Mouse (Mus musculus) limb, embryonic 14.5 days (tissue): ENCODE measurements around the gene Gm49380. TPM values are rescaled to one million over a fixed set of nuclear protein-coding genes. Genes with fewer than 3 reads are reported as not detected.

Experiments used
- ATAC-seq: fragments of 200-750 bp; cut with Nextera tagmentation; 2 replicates; pipeline ENCODE4 v1.8.0; 2017; ENCODE audit warnings: low read depth, moderate number of reproducible peaks, moderate TSS enrichment; ENCODE audit not compliant: low FRiP score
- DNase-seq: peaks from one replicate; pipeline ENCODE4 v3.0.0-alpha.2; 2015; ENCODE audit warnings: low spot score
- H3K27ac ChIP-seq: fragments of 300-500 bp; sonication (generic); replicated peaks from 2 replicates; pipeline ENCODE4 v1.5.1; 2014; ENCODE audit warnings: low read depth, mild to moderate bottlenecking, low read length, moderate library complexity, mixed read lengths
- H3K27me3 ChIP-seq: fragments of 300-500 bp; sonication (generic); 2 replicates; pipeline ENCODE4 v1.6.1; 2014; ENCODE audit warnings: low read length, mixed read lengths; ENCODE audit not compliant: control insufficient read depth, insufficient read depth
- H3K36me3 ChIP-seq: fragments of 300-500 bp; sonication (generic); 2 replicates; pipeline ENCODE4 v1.6.1; 2014; ENCODE audit warnings: mild to moderate bottlenecking, low read length, moderate library complexity, mixed read lengths; ENCODE audit not compliant: control insufficient read depth, insufficient read depth
- H3K4me1 ChIP-seq: fragments of 300-500 bp; sonication (generic); 2 replicates; pipeline ENCODE4 v1.6.1; 2014; ENCODE audit warnings: antibody characterized with exemption, low read length, mixed read lengths; ENCODE audit not compliant: control insufficient read depth, insufficient read depth
- H3K4me2 ChIP-seq: fragments of 300-500 bp; sonication (generic); replicated peaks from 2 replicates; pipeline ENCODE4 v1.6.1; 2014; ENCODE audit warnings: low read depth, mild to moderate bottlenecking, low read length, moderate library complexity; ENCODE audit not compliant: severe bottlenecking
- H3K4me3 ChIP-seq: fragments of 300-500 bp; sonication (generic); replicated peaks from 2 replicates; pipeline ENCODE4 v1.5.1; 2014; ENCODE audit warnings: low read length
- H3K9ac ChIP-seq: fragments of 300-500 bp; sonication (generic); 2 replicates; pipeline ENCODE4 v1.6.1; 2014; ENCODE audit warnings: mild to moderate bottlenecking, low read depth, low read length, moderate library complexity; ENCODE audit not compliant: severe bottlenecking
- H3K9me3 ChIP-seq: fragments of 300-500 bp; sonication (generic); 2 replicates; pipeline ENCODE4 v1.6.1; 2016; ENCODE audit warnings: low read length; ENCODE audit not compliant: control insufficient read depth
- POLR2A ChIP-seq: fragments of 200-500 bp; IDR thresholded peaks from 2 replicates; pipeline ENCODE4 v1.8.0; 2012; ENCODE audit warnings: inconsistent platforms, mild to moderate bottlenecking, moderate library complexity, borderline replicate concordance; ENCODE audit not compliant: insufficient read depth, insufficient read length; ENCODE audit errors: extremely low read depth
- WGBS: fragments of 180-500 bp; shearing (Covaris S2); extraction: QIAGEN DNeasy Blood & Tissue Kit; methylation state at CpG from one replicate; pipeline ENCODE4 v1.1.7; 2014; 5-methylcytosine and 5-hydroxymethylcytosine counted together
- polyA plus RNA-seq, 2 experiments: library from polyadenylated mRNA; depleted of rRNA in 1 of 2; stranded (reverse) in 1 of 2; unstranded in 1 of 2; fragments of >200 nt; fragmentation: Nextera tagmentation in 1 of 2; extraction: Ambion mirVana in 1 of 2; gene quantifications; 2 replicates each; pipeline versions ENCODE4 v1.2.1 to v1.2.3; 2012 to 2014

The Gm49380 gene
- polyA plus RNA-seq (2012; rRNA removed) (0.41 and 0.49 TPM in 2 replicates), polyA plus RNA-seq (2014; fragmentation: Nextera tagmentation; extraction: Ambion mirVana) (0.23 and 0.65 TPM in 2 replicates)

DNA sequence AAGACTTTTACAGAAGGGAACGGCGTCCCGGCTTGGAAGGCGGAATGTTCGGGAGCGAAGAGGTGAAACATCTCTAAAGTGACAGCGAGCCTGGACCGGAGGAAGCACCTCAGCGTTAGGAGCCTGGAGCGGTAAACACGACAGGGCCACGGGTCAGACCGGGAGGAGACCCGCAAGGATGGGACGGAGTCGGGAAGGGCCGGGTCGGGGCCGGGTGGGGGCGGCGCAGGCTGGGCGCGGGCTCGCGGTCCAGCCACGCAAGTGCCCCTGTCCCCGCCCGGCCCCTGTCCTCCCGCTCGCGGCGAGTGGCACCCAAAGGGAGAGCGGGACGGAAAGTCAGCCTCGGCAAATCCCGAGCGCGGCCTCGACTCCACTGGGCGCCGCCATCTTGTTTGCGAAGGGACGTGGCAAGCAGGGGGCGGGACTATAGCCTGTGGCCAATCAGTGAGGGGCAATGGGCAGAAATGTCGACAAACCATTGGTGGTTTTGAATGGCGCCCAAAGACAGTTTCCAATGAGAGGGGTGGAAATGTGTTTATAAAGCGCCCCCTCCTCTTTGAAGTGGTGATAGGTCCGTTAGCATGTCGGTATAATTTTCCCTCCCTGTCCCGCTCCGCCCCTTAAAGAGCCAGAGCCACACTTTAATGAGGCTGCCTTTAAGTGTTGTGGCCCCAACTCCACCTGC, at the start of gene Gm49380, which contains the start of gene Rnf26:
Gene Gm49380, minus strand, starts transcription at position 396 of the 685 bp plus-strand sequence.
Gene Rnf26, minus strand, starts transcription at position 413 of the 685 bp plus-strand sequence.
- H3K4me1 ChIP-seq: peaks cover 22% of the 10 kb centered on the region
- DNase-seq: peak; percentile 100
- H3K4me3 ChIP-seq: peak within 1 kb of the TSS; percentile 69
- peak within 1 kb of the TSS; percentile 47 for H3K4me2 ChIP-seq
- under 1% methylated on average over 28 of the region's 51 CpGs for WGBS
- H3K9me3 ChIP-seq: no peaks in the 10 kb centered on the region
- TF ChIP-seq POLR2A: no peak
- peak within 1 kb of the TSS; percentile 87 for H3K9ac ChIP-seq
- peak; percentile 97 for ATAC-seq
- peak within 1 kb of the TSS; percentile 63; the same call in 1 of the 2 replicates for H3K27ac ChIP-seq
- no peaks in the 10 kb centered on the region for H3K27me3 ChIP-seq
- peaks cover 14% of the 10 kb centered on the region for H3K36me3 ChIP-seq

- ATAC-seq: no peak
- Histone ChIP-seq H3K4me2 (no peak overlapping the region), H3K27me3 (no peaks in the 10 kb centered on the region), H3K4me3 (no peak overlapping the region), H3K9me3 (no peaks in the 10 kb centered on the region), H3K27ac (no peak overlapping the region), H3K4me1 (no peaks in the 10 kb centered on the region), H3K9ac (no peak overlapping the region), H3K36me3 (peaks cover 73% of the 10 kb centered on the region)
- no peak for TF ChIP-seq POLR2A
- WGBS: 80% methylated on average over 3 of the region's 3 CpGs
- DNase-seq: no peak
These were observed 46.6 kb upstream of the Gm49380 start for GRCm38 (mm10) chr9:44159886-44160285.

- no peak for TF ChIP-seq POLR2A
- 68% methylated on average over 3 of the region's 3 CpGs for WGBS
- Histone ChIP-seq H3K9me3 (no peaks in the 10 kb centered on the region), H3K27ac (no peak overlapping the region), H3K9ac (no peak overlapping the region), H3K36me3 (peaks cover 58% of the 10 kb centered on the region), H3K4me2 (no peak overlapping the region), H3K4me3 (no peak overlapping the region), H3K4me1 (no peaks in the 10 kb centered on the region), H3K27me3 (no peaks in the 10 kb centered on the region)
- DNase-seq (no peak), ATAC-seq (no peak)
These were observed 34.0 kb upstream of the Gm49380 start for GRCm38 (mm10) chr9:44147290-44147689.

DNA sequence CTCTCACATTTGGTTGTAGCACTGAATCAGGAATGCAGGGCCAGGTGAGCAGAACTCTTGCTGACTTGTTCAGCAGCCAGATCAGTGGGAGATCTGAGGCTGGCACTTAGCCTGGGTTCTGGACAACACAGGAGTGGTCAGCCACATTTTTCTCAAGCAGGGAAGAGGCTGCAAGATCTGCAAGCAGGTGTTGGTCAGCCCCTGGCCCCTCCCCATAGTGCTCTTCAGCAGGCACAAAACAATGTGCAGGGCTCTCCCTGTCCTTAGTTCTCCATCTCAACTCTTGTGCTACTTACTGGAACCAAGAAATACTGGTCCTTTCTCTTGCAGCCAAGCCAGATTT, 31.4 kb upstream of the Gm49380 start:
- no peak for TF ChIP-seq POLR2A
- no peak for ATAC-seq
- Histone ChIP-seq H3K4me2 (no peak overlapping the region), H3K9ac (no peak overlapping the region), H3K4me1 (no peaks in the 10 kb centered on the region), H3K27me3 (no peaks in the 10 kb centered on the region), H3K4me3 (no peak overlapping the region), H3K36me3 (peaks cover 60% of the 10 kb centered on the region), H3K27ac (no peak overlapping the region), H3K9me3 (no peaks in the 10 kb centered on the region)
- no peak for DNase-seq

GRCm38 (mm10) chr9:44144023-44144717, 30.9 kb upstream of the Gm49380 start:
- H3K27me3 ChIP-seq: no peaks in the 10 kb centered on the region
- H3K27ac ChIP-seq: no peak overlapping the region
- H3K9me3 ChIP-seq: no peaks in the 10 kb centered on the region
- ATAC-seq (no peak), DNase-seq (no peak)
- no peak overlapping the region for H3K4me2 ChIP-seq
- 50% methylated on average over 6 of the region's 8 CpGs for WGBS
- TF ChIP-seq POLR2A: no peak
- H3K9ac ChIP-seq: no peak overlapping the region
- no peaks in the 10 kb centered on the region for H3K4me1 ChIP-seq
- H3K36me3 ChIP-seq: peaks cover 63% of the 10 kb centered on the region
- no peak overlapping the region for H3K4me3 ChIP-seq
